Mouse (Mus musculus) forebrain, embryonic 11.5 days (tissue): Measurements from ENCODE around the gene Lars2. TPM values are rescaled to one million over a fixed set of nuclear protein-coding genes. Genes with fewer than 3 reads are reported as not detected.

Source experiments
- ATAC-seq: fragments of 200-750 bp; cut with Nextera tagmentation; replicated peaks from 2 replicates; pipeline ENCODE4 v1.8.0; 2017; ENCODE audit warnings: moderate TSS enrichment; ENCODE audit not compliant: low FRiP score
- DNase-seq: peaks from one replicate; pipeline ENCODE4 v3.0.0-alpha.2; 2017; ENCODE audit warnings: low spot score
- H3K27ac ChIP-seq: fragments of 300-500 bp; sonication (generic); 2 replicates; pipeline ENCODE4 v1.5.1; 2014; ENCODE audit warnings: low read depth, low read length
- H3K27me3 ChIP-seq: fragments of 300-500 bp; sonication (generic); 2 replicates; pipeline ENCODE4 v1.6.1; 2014; ENCODE audit warnings: mild to moderate bottlenecking, low read length, mixed read lengths; ENCODE audit not compliant: control insufficient read depth, insufficient read depth
- H3K36me3 ChIP-seq: fragments of 300-500 bp; sonication (generic); 2 replicates; pipeline ENCODE4 v1.6.1; 2014; ENCODE audit warnings: mild to moderate bottlenecking, low read length, moderate library complexity, mixed read lengths; ENCODE audit not compliant: control insufficient read depth, insufficient read depth
- H3K4me1 ChIP-seq: fragments of 300-500 bp; sonication (generic); replicated peaks from 2 replicates; pipeline ENCODE4 v1.6.1; 2014; ENCODE audit warnings: low read length, mixed read lengths; ENCODE audit not compliant: control insufficient read depth, insufficient read depth
- H3K4me2 ChIP-seq: fragments of 300-500 bp; sonication (generic); 2 replicates; pipeline ENCODE4 v1.6.1; 2014; ENCODE audit warnings: low read depth, mild to moderate bottlenecking, low read length, moderate library complexity, mixed read lengths; ENCODE audit not compliant: severe bottlenecking
- H3K4me3 ChIP-seq: fragments of 300-500 bp; sonication (generic); 2 replicates; pipeline ENCODE4 v1.5.1; 2014; ENCODE audit warnings: low read depth, low read length
- H3K9ac ChIP-seq: fragments of 300-500 bp; sonication (generic); 2 replicates; pipeline ENCODE4 v1.6.1; 2014; ENCODE audit warnings: low read length
- H3K9me3 ChIP-seq: fragments of 300-500 bp; sonication (generic); 2 replicates; pipeline ENCODE4 v1.6.1; 2016; ENCODE audit warnings: low read length, mixed read lengths; ENCODE audit not compliant: control insufficient read depth
- WGBS: fragments of 180-500 bp; shearing (Covaris S2); extraction: QIAGEN DNeasy Blood & Tissue Kit; methylation state at CpG from one replicate; pipeline ENCODE4 v1.1.7; 2014; 5-methylcytosine and 5-hydroxymethylcytosine counted together
- polyA plus RNA-seq: library from polyadenylated mRNA; unstranded; fragments of >200 nt; fragmentation: Nextera tagmentation; extraction: Ambion mirVana; gene quantifications from 2 replicates; pipeline ENCODE4 v1.2.1, GENCODE M21; 2014

Gene Lars2
- polyA plus RNA-seq, 1 experiment from 2014 or later: 836 TPM

DNA sequence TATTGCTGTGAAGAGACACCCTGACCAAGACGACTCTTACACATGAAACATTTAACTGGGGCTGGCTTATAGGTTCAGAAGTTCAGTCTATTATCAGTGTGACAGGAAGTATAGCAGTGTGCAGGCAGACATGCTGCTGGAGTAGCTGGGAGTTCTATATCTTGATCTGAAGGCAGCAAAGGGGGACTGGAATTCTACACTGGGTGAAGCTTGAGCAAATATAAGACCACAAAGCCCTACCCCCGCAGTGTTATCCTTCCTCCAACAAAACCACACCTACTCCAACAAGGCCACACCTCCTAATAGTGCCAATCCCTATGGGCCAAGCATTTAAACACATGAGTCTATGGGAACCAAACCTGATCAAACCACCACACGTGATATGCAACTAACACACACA, 85.0 kb downstream of the Lars2 start:
- H3K27me3 ChIP-seq: no peaks in the 10 kb centered on the region
- no peak overlapping the region for H3K27ac ChIP-seq
- H3K4me1 ChIP-seq: no peaks in the 10 kb centered on the region
- H3K36me3 ChIP-seq: no peaks in the 10 kb centered on the region
- no peak overlapping the region for H3K4me3 ChIP-seq
- ATAC-seq: no peak
- H3K9me3 ChIP-seq: no peaks in the 10 kb centered on the region
- no peak overlapping the region for H3K4me2 ChIP-seq
- 82% methylated on average over 3 of the region's 3 CpGs for WGBS
- H3K9ac ChIP-seq: no peak overlapping the region
- DNase-seq: no peak

GRCm38 (mm10) chr9:123456634-123457602, 90.2 kb downstream of the Lars2 start:
- WGBS: 69% methylated on average over 9 of the region's 9 CpGs
- no peaks in the 10 kb centered on the region for H3K4me1 ChIP-seq
- H3K27ac ChIP-seq: no peak overlapping the region

GRCm38 (mm10) chr9:123457603-123458002, 90.9 kb downstream of the Lars2 start:
- Histone ChIP-seq H3K36me3 (no peaks in the 10 kb centered on the region), H3K9me3 (no peaks in the 10 kb centered on the region), H3K4me1 (no peaks in the 10 kb centered on the region), H3K9ac (no peak overlapping the region), H3K27me3 (0 out of 2 replicates have a peak, but pooled peaks cover 2% of the 10 kb centered on the region), H3K4me3 (no peak overlapping the region), H3K27ac (no peak overlapping the region), H3K4me2 (no peak overlapping the region)
- 71% methylated on average over 2 of the region's 2 CpGs for WGBS
- DNase-seq: no peak
- ATAC-seq: no peak

More at GRCm38 (mm10) chr9:123456634-123457602, 90.2 kb downstream of the Lars2 start:
- no peaks in the 10 kb centered on the region for H3K36me3 ChIP-seq
- H3K9me3 ChIP-seq: no peaks in the 10 kb centered on the region
- H3K4me2 ChIP-seq: no peak overlapping the region
- no peak overlapping the region for H3K9ac ChIP-seq
- H3K4me3 ChIP-seq: no peak overlapping the region
- ATAC-seq (no peak), DNase-seq (no peak)
- H3K27me3 ChIP-seq: 0 out of 2 replicates have a peak, but pooled peaks cover 2% of the 10 kb centered on the region

GRCm38 (mm10) chr9:123467141-123467620, 100.5 kb downstream of the Lars2 start:
- Histone ChIP-seq H3K9me3 (no peaks in the 10 kb centered on the region), H3K36me3 (no peaks in the 10 kb centered on the region; the same call in 1 of the 2 replicates), H3K4me3 (no peak overlapping the region), H3K4me2 (no peak overlapping the region), H3K27me3 (no peaks in the 10 kb centered on the region), H3K4me1 (no peaks in the 10 kb centered on the region), H3K27ac (no peak overlapping the region), H3K9ac (no peak overlapping the region)
- ATAC-seq (no peak), DNase-seq (no peak)
- 68% methylated on average over 4 of the region's 4 CpGs for WGBS

GRCm38 (mm10) chr9:123468406-123469085, 101.8 kb downstream of the Lars2 start:
- no peaks in the 10 kb centered on the region for H3K4me1 ChIP-seq
- no peak overlapping the region for H3K27ac ChIP-seq
- H3K36me3 ChIP-seq: no peaks in the 10 kb centered on the region
- H3K27me3 ChIP-seq: no peaks in the 10 kb centered on the region
- no peak overlapping the region for H3K9ac ChIP-seq
- no peak for ATAC-seq
- no peak for DNase-seq
- no peak overlapping the region for H3K4me2 ChIP-seq
- WGBS: 70% methylated on average over 5 of the region's 5 CpGs
- H3K9me3 ChIP-seq: no peaks in the 10 kb centered on the region
- no peak overlapping the region for H3K4me3 ChIP-seq

DNA sequence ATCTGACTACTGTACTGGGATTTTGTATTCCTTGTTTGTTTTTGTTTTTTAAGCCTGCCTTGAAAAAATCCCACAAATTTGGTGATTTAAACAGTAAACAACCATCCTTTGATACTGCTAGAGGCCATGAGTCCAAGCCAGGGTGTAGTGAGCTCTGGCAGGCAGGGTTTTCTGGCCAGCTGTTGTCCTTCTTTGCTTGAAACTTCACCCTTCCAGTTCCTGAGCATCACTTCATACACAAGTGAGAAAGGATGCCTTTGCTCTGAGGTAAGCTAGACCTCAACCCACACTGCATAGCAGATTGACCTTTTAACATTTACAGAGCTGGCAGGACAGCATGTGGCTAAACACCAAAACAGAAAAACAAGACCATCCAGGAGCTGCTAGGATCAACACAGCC, 102.4 kb downstream of the Lars2 start:
- H3K27me3 ChIP-seq: no peaks in the 10 kb centered on the region
- H3K4me1 ChIP-seq: no peaks in the 10 kb centered on the region
- H3K4me2 ChIP-seq: no peak overlapping the region
- no peak overlapping the region for H3K27ac ChIP-seq
- DNase-seq (no peak), ATAC-seq (no peak)
- H3K9me3 ChIP-seq: no peaks in the 10 kb centered on the region
- H3K36me3 ChIP-seq: no peaks in the 10 kb centered on the region
- H3K9ac ChIP-seq: no peak overlapping the region
- H3K4me3 ChIP-seq: no peak overlapping the region

DNA sequence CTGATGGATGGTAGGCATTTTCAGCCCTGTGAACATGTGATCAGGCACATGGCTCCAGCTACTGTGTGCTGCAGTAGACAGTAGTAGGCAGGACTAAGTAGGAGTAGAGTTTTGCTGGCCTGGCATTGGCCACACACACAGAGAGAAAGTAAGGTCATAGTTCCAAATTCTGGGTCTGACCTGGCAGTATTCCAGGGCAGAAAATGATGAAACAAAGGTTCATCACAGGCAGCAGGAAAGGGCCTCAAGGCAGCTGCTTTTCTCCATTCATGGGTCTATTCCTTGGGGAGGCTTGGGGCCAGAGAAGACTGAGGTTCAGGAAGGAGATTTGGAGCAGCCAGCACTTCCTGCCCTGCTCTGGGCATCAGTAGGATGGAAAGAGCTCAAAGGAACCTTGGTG, 106.7 kb downstream of the Lars2 start:
- H3K9me3 ChIP-seq: no peaks in the 10 kb centered on the region
- DNase-seq (no peak), ATAC-seq (no peak)
- no peak overlapping the region for H3K27ac ChIP-seq
- no peak overlapping the region for H3K4me2 ChIP-seq
- no peaks in the 10 kb centered on the region for H3K27me3 ChIP-seq
- no peak overlapping the region for H3K9ac ChIP-seq
- no peak overlapping the region for H3K4me3 ChIP-seq
- H3K4me1 ChIP-seq: 0 out of 2 replicates have a peak, but pooled peaks cover 3% of the 10 kb centered on the region
- no peaks in the 10 kb centered on the region for H3K36me3 ChIP-seq

- H3K9me3 ChIP-seq: no peaks in the 10 kb centered on the region
- H3K9ac ChIP-seq: no peak overlapping the region
- 78% methylated on average over 1 of the region's 1 CpGs for WGBS
- no peaks in the 10 kb centered on the region for H3K36me3 ChIP-seq
- H3K4me3 ChIP-seq: no peak overlapping the region
- DNase-seq (no peak), ATAC-seq (no peak)
- no peak overlapping the region for H3K27ac ChIP-seq
- no peak overlapping the region for H3K4me2 ChIP-seq
- H3K27me3 ChIP-seq: no peaks in the 10 kb centered on the region
- peaks cover 11% of the 10 kb centered on the region; the same call in 1 of the 2 replicates for H3K4me1 ChIP-seq
Observed at GRCm38 (mm10) chr9:123475569-123475968, 108.8 kb downstream of the Lars2 start.
